Mouse (Mus musculus): ENCODE data around the gene Ptprm.

The Ptprm gene

DNA sequence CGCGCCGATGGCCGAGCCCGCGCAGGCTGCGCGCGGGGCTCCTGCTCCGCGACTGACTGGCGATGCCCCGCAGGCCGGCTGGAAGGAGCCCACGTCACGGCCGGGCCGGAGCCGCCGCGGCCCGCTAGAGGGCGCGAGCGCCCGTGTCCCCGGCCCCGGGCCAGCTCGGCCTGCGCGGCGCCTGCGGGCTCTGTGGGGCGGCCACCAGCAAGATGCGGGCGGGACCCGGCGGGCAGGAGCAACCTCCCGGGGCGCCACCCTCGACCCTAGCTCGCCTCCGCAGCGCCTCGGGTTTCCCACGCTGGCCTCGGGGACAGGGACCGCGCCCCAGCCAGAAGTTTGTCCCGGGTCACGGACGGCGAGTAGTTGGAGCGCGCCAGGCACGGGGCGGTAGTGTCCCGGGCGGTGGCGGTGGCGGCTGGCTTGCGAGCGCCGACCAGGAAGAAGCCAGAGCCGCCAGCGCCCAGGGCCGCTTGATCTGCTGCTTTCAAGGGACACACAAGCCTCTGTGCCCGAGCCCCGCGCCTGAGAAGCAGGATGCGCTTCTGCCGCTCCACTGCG, at the start of gene Ptprm:
Gene Ptprm, minus strand, starts transcription at position 7 of the 561 bp plus-strand sequence.
- DNase-seq (ENCODE audit: extremely low spot score, low spot score) = peak; percentile 89

- DNase-seq (ENCODE audit: extremely low spot score, low spot score) = no peak
Observed at GRCm38 (mm10) chr17:67396205-67396604, 41.9 kb upstream of the Ptprm start.

- DNase-seq (ENCODE audit: extremely low spot score, low spot score) = no peak
Observed at GRCm38 (mm10) chr17:67390851-67391250, 36.6 kb upstream of the Ptprm start.

GRCm38 (mm10) chr17:67388171-67388570, 33.9 kb upstream of the Ptprm start:
- no peak for DNase-seq (ENCODE audit: extremely low spot score, low spot score)

DNA sequence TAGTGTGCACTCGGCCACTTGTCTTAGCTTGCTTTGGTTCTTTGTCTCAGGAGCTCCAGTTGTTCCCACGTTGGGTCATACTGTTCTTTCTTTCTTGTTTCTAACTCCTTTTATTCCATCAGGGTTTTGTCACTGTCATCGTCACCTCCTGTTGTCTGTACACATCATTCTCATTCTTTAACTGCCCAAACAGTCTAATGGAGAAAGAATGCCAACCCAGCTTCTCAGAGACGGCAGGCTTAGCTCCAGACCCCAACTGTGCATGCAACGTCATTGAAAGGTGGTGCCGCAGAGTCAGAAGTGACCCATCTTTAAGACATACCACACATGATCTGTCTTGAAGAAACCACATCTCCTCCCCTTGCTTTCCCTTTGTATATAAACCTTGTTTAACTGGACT, 31.0 kb upstream of the Ptprm start:
- DNase-seq (ENCODE audit: extremely low spot score, low spot score) = no peak

- DNase-seq (ENCODE audit: extremely low spot score, low spot score) = no peak
Observed at GRCm38 (mm10) chr17:67383635-67384034, 29.4 kb upstream of the Ptprm start.

- DNase-seq (ENCODE audit: extremely low spot score, low spot score) = no peak
Observed at GRCm38 (mm10) chr17:67381618-67382017, 27.4 kb upstream of the Ptprm start.

DNA sequence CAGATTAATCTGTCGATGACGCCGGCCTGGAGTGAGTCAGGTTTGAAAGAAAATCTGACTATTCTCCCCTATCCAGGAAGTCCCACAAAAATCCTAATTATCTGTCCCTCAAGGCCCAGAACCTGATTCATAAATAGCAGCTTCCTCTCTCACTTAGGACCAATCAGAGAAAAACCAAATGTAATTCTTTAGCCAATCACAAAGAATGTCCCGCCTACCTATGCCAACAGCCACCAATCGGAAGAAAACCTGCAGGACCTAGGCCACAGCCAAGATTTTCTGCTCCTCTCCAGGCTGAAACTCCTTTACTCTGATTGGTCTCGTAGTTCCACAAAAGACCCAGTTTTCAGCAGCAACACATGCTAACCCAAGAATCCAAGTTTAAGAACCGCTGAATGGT, 13.6 kb upstream of the Ptprm start:
- DNase-seq (ENCODE audit: extremely low spot score, low spot score) = no peak

- DNase-seq (ENCODE audit: extremely low spot score, low spot score) = no peak
Observed at GRCm38 (mm10) chr17:67364491-67364890, 10.2 kb upstream of the Ptprm start.

- no peak for DNase-seq (ENCODE audit: extremely low spot score, low spot score)
Observed at GRCm38 (mm10) chr17:67363377-67364070, 9.3 kb upstream of the Ptprm start.

DNA sequence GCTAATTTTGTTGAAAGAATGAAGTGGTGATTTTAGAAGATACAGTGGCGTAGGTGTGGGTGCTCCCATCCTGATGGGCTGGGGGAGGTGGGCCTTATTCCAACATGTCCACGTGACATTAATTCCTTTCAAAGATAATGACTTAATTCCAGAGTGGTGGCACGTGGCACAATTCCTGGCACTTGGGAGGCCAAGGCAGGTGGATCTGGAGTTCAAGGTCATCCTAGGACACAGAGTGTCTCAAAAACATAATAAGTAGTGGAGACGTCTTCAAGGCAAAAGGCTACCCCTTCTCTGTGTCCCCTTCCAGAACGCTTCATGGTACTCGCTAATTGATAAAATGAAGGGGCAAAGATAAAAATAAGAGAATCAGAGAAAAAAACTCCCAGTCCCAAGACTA, 7.9 kb upstream of the Ptprm start:
- DNase-seq (ENCODE audit: extremely low spot score, low spot score) = no peak

GRCm38 (mm10) chr17:67360606-67361005, 6.3 kb upstream of the Ptprm start:
- DNase-seq (ENCODE audit: extremely low spot score, low spot score) = no peak

- DNase-seq (ENCODE audit: extremely low spot score, low spot score) = no peak
Observed at GRCm38 (mm10) chr17:67359578-67359977, 5.3 kb upstream of the Ptprm start.

GRCm38 (mm10) chr17:67358541-67358940, 4.3 kb upstream of the Ptprm start:
- DNase-seq (ENCODE audit: extremely low spot score, low spot score) = no peak

- DNase-seq (ENCODE audit: extremely low spot score, low spot score) = no peak
Observed at GRCm38 (mm10) chr17:67357191-67357590, 2.9 kb upstream of the Ptprm start.

DNA sequence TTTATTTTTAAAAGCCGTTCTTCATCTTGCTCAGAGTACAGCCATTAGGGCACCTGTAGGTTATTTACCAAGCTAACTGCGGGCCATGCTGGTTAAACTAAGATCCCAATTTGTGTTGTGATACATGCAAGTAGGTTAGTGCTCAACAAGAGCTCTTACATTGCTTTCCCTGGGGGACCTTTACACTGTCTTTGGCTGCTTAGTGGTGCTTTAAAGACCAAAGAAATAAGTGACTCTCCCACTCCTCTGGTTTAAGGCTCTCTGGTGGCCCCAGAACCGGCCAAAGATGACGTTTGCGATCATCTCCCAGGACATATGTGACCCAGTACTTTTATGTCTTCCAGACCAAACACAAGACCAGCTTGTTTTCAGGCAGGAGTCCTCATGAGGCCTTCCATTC, 994 bp upstream of the Ptprm start:
- peak; percentile 32 for DNase-seq (ENCODE audit: extremely low spot score, low spot score)

DNA sequence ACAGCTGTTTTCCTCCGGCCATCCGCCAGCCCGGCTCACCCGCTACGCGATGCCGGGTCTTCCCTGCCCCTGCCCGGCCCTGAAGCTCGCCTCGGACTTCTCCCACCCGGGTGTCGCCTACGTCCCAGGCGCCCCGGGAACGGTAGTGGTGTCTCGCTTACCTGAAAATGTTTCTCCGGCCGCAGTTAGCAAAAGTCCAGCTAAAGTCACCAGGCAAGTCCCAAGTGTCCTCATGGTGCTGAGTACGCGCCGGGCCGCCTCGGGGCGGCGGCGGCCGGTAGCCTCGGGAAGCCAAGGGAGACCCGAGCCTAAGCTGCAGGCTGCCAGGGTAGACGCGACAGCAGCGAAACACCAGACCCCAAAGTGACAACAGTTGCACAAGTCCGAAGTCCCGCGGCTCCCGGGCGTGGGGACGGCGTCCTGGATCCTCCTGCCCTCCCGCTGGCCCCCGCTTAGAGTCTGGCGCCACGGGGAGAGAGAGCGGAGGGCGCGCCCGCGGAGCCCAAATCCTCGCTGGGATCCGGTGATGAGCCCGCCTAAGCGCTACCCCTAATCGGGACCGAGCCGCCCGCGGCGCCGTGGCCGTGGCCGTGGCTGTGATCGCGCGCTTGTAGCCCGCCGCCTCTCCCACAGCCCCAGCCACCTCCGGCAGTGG, 334 bp downstream of the Ptprm start:
- peak; percentile 82 for DNase-seq (ENCODE audit: extremely low spot score, low spot score)

- peak; percentile 82 for DNase-seq (ENCODE audit: extremely low spot score, low spot score)
Observed at GRCm38 (mm10) chr17:67352956-67353795, 1.1 kb downstream of the Ptprm start.

DNA sequence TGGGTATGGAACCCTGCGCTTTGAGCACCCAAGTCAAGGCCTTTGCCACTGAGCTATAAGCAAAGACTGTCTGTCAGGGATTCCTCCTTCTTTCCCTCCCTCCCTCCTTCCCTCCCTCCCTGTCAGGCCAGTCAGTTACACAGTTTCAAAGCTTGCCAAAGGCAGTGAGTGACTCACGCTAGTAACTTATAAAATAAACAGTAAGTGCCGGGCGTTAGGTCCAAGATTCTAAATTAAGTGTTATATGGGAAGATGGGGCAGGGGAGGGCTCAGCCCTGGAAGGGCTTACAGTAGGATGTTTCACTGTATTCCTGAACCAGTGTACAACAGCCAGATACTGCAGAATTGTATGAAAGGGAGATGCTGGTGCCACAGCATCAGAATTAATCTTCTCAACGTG, 2.8 kb downstream of the Ptprm start:
- DNase-seq (ENCODE audit: extremely low spot score, low spot score) = no peak

DNA sequence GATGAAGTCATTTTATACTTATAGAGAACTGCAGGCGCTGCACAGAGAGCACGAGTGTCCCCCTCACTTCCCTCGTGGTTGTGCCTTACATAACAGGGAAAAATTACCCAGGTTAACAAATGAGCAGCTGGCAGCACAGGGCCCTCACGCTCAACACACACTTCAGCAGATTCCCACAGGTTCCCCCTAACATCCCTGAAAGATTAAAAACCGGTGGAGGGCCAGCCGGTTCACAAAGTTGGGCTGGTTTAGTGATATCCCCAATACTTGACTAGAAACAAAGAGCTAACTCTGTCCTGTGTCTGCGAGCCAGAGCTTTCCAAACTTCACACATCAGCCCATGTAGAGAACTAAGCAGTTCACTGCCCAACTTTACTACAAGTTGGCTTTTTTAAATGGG, 3.7 kb downstream of the Ptprm start:
- no peak for DNase-seq (ENCODE audit: extremely low spot score, low spot score)

DNA sequence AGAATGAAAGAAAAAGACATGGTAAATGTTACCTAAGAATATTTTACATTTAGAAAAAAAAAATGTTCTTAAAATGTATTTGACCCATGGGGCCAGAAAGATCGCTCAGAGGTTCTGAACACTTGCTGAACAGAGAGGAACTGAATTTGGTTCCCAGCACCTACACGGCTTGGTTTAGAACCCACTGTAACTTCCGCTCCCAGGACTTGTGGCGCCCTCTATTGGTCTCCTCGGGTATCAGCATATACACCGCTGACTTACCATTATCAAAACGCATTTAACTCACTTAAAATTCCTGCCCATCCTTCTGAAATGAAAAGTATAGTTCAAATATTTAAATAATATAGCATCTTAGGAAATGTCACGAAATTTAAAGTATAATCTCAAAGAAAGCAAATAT, 4.7 kb downstream of the Ptprm start:
- no peak for DNase-seq (ENCODE audit: extremely low spot score, low spot score)

DNA sequence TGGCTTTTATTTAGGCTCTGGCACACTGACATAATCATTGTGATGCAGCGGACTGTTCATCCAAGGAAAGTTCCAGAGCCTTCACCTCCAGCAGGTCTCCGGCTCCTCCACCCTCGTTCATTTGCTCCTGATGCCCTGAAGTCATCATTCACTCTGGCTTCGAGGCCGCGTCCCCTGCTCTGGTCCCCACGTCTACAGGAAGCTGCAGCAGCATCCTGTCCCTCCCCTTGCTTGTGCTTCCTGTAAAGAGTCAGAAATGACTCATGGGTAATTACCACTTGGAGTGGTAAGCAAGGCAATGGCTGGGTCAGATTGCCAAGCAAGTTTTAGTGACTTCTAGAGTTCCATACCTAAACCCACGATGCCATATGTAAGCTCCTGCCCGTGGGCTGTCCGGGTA, 7.3 kb downstream of the Ptprm start:
- no peak for DNase-seq (ENCODE audit: extremely low spot score, low spot score)

All from neural tube, embryonic 10.5 days (tissue).